Mouse (Mus musculus) CH12.LX (cell line): ENCODE measurements at regions not wholly inside any gene's neighbourhood (a gene's known extent, or its start where the extent isn't known, plus 50 kb on each side); places are given as distances from the start of the nearest gene placed in this dataset.

Experiments
- CTCF ChIP-seq, 2 experiments: IDR thresholded peaks in 1 of 2; conservative IDR thresholded peaks in 1 of 2; 2 replicates each; pipeline ENCODE4 v1.5.1; 2011 to 2012; ENCODE audit warnings: low read depth in 2 of 2, low read length in 2 of 2, improper control_type of control experiment in 1 of 2, inconsistent platforms in 1 of 2, mild to moderate bottlenecking in 1 of 2, moderate library complexity in 1 of 2
- MAZ ChIP-seq: IDR thresholded peaks from 2 replicates; pipeline ENCODE4 v1.6.1; 2012; ENCODE audit warnings: low read depth, mild to moderate bottlenecking, inconsistent platforms, low read length, improper control_type of control experiment, moderate library complexity

- TF ChIP-seq MAZ (no peak), CTCF (conservative IDR thresholded peaks at IDR 0.05 in 1 of 2, IDR thresholded peaks at IDR 0.05 in 1 of 2; ENCODE audit: low read depth in 2 of 2, low read length in 2 of 2) (no peak)
Measured at GRCm38 (mm10) chr2:45519550-45520152, 402.5 kb upstream of the Zeb2 start.
